Mouse (Mus musculus) ES-E14 (cell line): Measurements from ENCODE around the gene Aco2. TPM values are rescaled to one million over a fixed set of nuclear protein-coding genes. Genes with fewer than 3 reads are reported as not detected.

Experiments used
- DNase-seq: peaks from one replicate; pipeline ENCODE4 v3.0.0-alpha.2; 2013; ENCODE audit warnings: low read depth, low spot score
- H3K27ac ChIP-seq: 2 replicates; pipeline ENCODE4 v1.5.1; 2012; ENCODE audit warnings: low read depth, mild to moderate bottlenecking, low read length, moderate library complexity, mixed read lengths; ENCODE audit not compliant: poor library complexity, insufficient read depth, severe bottlenecking
- H3K36me3 ChIP-seq: 2 replicates; pipeline ENCODE4 v1.6.1; 2012; ENCODE audit warnings: mild to moderate bottlenecking, low read length, moderate library complexity, mixed read lengths; ENCODE audit not compliant: control insufficient read depth, poor library complexity, insufficient read depth, severe bottlenecking
- H3K4me1 ChIP-seq, 2 experiments: fragments of 150-350 bp in 1 of 2; sonication (generic) in 1 of 2; 2 replicates each; pipeline ENCODE4 v1.6.1; 2012; ENCODE audit warnings: low read length in 2 of 2, mild to moderate bottlenecking in 1 of 2, mixed read lengths in 1 of 2; ENCODE audit not compliant: control insufficient read depth in 2 of 2, insufficient read depth in 2 of 2, poor library complexity in 1 of 2
- H3K4me3 ChIP-seq, 2 experiments: fragments of 150-350 bp in 1 of 2; sonication (generic) in 1 of 2; 2 replicates each; pipeline ENCODE4 v1.5.1; 2012; ENCODE audit warnings: low read length in 2 of 2, low read depth in 1 of 2, mild to moderate bottlenecking in 1 of 2, mixed read lengths in 1 of 2; ENCODE audit not compliant: insufficient read depth in 1 of 2, poor library complexity in 1 of 2, severe bottlenecking in 1 of 2
- H3K9ac ChIP-seq: 2 replicates; pipeline ENCODE4 v1.6.1; 2012; ENCODE audit warnings: low read depth, mild to moderate bottlenecking, low read length, mixed read lengths; ENCODE audit not compliant: poor library complexity, insufficient read depth, severe bottlenecking
- H3K9me3 ChIP-seq: fragments of 150-350 bp; sonication (generic); 2 replicates; pipeline ENCODE4 v1.6.1; 2012; ENCODE audit warnings: low read depth, mild to moderate bottlenecking, low read length; ENCODE audit not compliant: control insufficient read depth, insufficient read depth
- CHD2 ChIP-seq: IDR thresholded peaks from 2 replicates; pipeline ENCODE4 v1.6.1; 2014; ENCODE audit warnings: mild to moderate bottlenecking, low read depth, low read length, inconsistent platforms
- HCFC1 ChIP-seq: IDR thresholded peaks from 2 replicates; pipeline ENCODE4 v1.6.1; 2012; ENCODE audit warnings: low read length, inconsistent platforms, borderline replicate concordance; ENCODE audit not compliant: insufficient read depth
- MAFK ChIP-seq: IDR thresholded peaks from 2 replicates; pipeline ENCODE4 v1.6.1; 2014; ENCODE audit warnings: mild to moderate bottlenecking, low read depth, low read length, inconsistent platforms; ENCODE audit not compliant: insufficient read depth
- ZC3H11A ChIP-seq: IDR thresholded peaks from 2 replicates; pipeline ENCODE4 v1.6.1; 2012; ENCODE audit warnings: low read depth, mild to moderate bottlenecking, inconsistent platforms, low read length, borderline replicate concordance
- ZNF384 ChIP-seq: IDR thresholded peaks from 2 replicates; pipeline ENCODE4 v1.6.1; 2012; ENCODE audit warnings: low read depth, low read length, inconsistent platforms
- in situ Hi-C, 2 experiments: fragments of 600-800 bp; cut with MboI; formaldehyde crosslinking; loops; one replicate each; pipeline ENCODE4 v1.15.1; 2025; ENCODE audit warnings: low sequenced_read_pairs in 2 of 2, inconsistent platforms in 1 of 2; ENCODE audit not compliant: unreplicated experiment in 2 of 2
- total RNA-seq: library from RNA; depleted of rRNA; stranded (reverse); fragments of 300-350 nt; gene quantifications from 2 replicates; pipeline ENCODE4 v1.2.3, GENCODE M21; 2012

Aco2 gene
- total RNA-seq, 1 experiment, result 444 TPM

- Histone ChIP-seq H3K9me3 (no peaks in the 10 kb centered on the region), H3K4me1 (peaks cover 0 to 10% of the 10 kb centered on the region in 2 experiments; a peak in 1 of 4 replicates), H3K4me3 (no peak overlapping the region), H3K9ac (no peak overlapping the region), H3K36me3 (peaks cover 39% of the 10 kb centered on the region), H3K27ac (no peak overlapping the region)
- TF ChIP-seq HCFC1 (no peak), ZC3H11A (no peak), ZNF384 (no peak), MAFK (no peak), CHD2 (no peak)
- no peak for DNase-seq
- in situ Hi-C loops, result no loop called here
Measured at GRCm38 (mm10) chr15:81949076-81949475, 77.0 kb downstream of the Aco2 start.

- TF ChIP-seq ZNF384 (no peak), ZC3H11A (no peak), HCFC1 (no peak), MAFK (no peak), CHD2 (no peak)
- no peaks in the 10 kb centered on the region for H3K9me3 ChIP-seq
- peaks cover 44% of the 10 kb centered on the region for H3K36me3 ChIP-seq
- H3K9ac ChIP-seq, result no peak overlapping the region
- H3K4me1 ChIP-seq, result peaks cover 0 to 10% of the 10 kb centered on the region in 2 experiments; a peak in 1 of 4 replicates
- in situ Hi-C loops, result loop anchor here in 1 of 2 experiments (5.0 kb wide), 1 partner anchor 38 kb away; the partner anchor contains the start of gene Xrcc6
- no peak overlapping the region for H3K27ac ChIP-seq
- no peak overlapping the region for H3K4me3 ChIP-seq
- DNase-seq, result no peak
Measured at GRCm38 (mm10) chr15:81949476-81950131, 77.5 kb downstream of the Aco2 start.

GRCm38 (mm10) chr15:81950716-81951115 lies 78.6 kb downstream of the Aco2 start:
- in situ Hi-C loops, result loop anchor here in 1 of 2 experiments (5.0 kb wide), 1 partner anchor 37 kb away; the partner anchor contains the start of gene Xrcc6
- Histone ChIP-seq H3K27ac (no peak overlapping the region), H3K4me1 (peaks cover 0 to 10% of the 10 kb centered on the region in 2 experiments; a peak in 1 of 4 replicates), H3K9me3 (no peaks in the 10 kb centered on the region), H3K36me3 (peaks cover 54% of the 10 kb centered on the region), H3K9ac (no peak overlapping the region), H3K4me3 (no peak overlapping the region)
- DNase-seq, result no peak
- TF ChIP-seq ZC3H11A (no peak), MAFK (no peak), CHD2 (no peak), ZNF384 (no peak), HCFC1 (no peak)

GRCm38 (mm10) chr15:81951159-81951558 lies 79.0 kb downstream of the Aco2 start:
- in situ Hi-C loops, result loop anchor here in 1 of 2 experiments (5.0 kb wide), 1 partner anchor 36 kb away; the partner anchor contains the start of gene Xrcc6
- no peak for DNase-seq
- no peak overlapping the region for H3K27ac ChIP-seq
- H3K9ac ChIP-seq, result no peak overlapping the region
- H3K4me3 ChIP-seq, result no peak overlapping the region
- H3K36me3 ChIP-seq, result peaks cover 58% of the 10 kb centered on the region
- H3K4me1 ChIP-seq, result peaks cover 0 to 10% of the 10 kb centered on the region in 2 experiments; a peak in 1 of 4 replicates
- no peaks in the 10 kb centered on the region for H3K9me3 ChIP-seq
- TF ChIP-seq ZC3H11A, result no peak
- no peak for TF ChIP-seq CHD2
- TF ChIP-seq MAFK, result no peak
- TF ChIP-seq HCFC1, result no peak
- no peak for TF ChIP-seq ZNF384
